Mouse (Mus musculus) myocyte (in vitro differentiated cells): Measurements from ENCODE around the gene Inhbb.

Source experiments
- MAX ChIP-seq: IDR thresholded peaks from one replicate; pipeline ENCODE4 v1.6.1; 2011; ENCODE audit warnings: low read depth, mild to moderate bottlenecking, control low read depth
- MYOG ChIP-seq, 3 experiments: IDR thresholded peaks; one replicate each; pipeline ENCODE4 v1.6.1; 2011; ENCODE audit warnings: control low read depth in 2 of 3, low read depth in 2 of 3, mild to moderate bottlenecking in 2 of 3; ENCODE audit not compliant: insufficient read length in 2 of 3, control insufficient read depth in 1 of 3, insufficient read depth in 1 of 3
- POLR2A ChIP-seq: IDR thresholded peaks from one replicate; pipeline ENCODE4 v1.6.1; 2011; ENCODE audit warnings: low read depth, mild to moderate bottlenecking, control low read depth, moderate library complexity; ENCODE audit not compliant: insufficient read length
- REST ChIP-seq: IDR thresholded peaks from one replicate; pipeline ENCODE4 v1.6.1; 2011; ENCODE audit warnings: mild to moderate bottlenecking, control low read depth, moderate library complexity; ENCODE audit not compliant: insufficient read depth, insufficient read length
- TCF12 ChIP-seq: IDR thresholded peaks from one replicate; pipeline ENCODE4 v1.6.1; 2011; ENCODE audit warnings: mild to moderate bottlenecking, control low read depth; ENCODE audit not compliant: poor library complexity, insufficient read depth, severe bottlenecking
- TCF3 ChIP-seq: IDR thresholded peaks from one replicate; pipeline ENCODE4 v1.6.1; 2011; ENCODE audit warnings: low read depth, control low read depth; ENCODE audit not compliant: insufficient read length
- USF1 ChIP-seq: IDR thresholded peaks from one replicate; pipeline ENCODE4 v1.6.1; 2011; ENCODE audit warnings: low read depth, mild to moderate bottlenecking, control low read depth, moderate library complexity

DNA sequence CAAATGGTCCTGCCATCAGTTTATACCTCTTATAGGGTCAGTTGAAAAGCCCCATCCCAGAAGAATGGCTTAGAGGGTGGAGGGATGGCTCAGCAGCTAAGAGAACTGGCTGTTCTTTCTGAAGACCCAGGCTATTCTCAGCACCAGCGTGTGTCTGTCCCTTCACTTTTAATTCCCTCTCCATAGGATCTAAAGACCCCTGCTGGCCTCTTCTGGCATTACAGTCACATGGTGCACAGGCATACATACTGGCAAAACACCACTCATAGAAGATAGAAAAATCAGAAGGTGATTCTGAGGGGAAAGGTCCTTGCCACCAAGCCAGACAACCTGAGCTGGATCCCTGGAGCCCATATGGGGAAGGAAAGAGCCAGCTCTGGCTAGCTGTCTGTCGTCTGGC, 41.3 kb upstream of the Inhbb start:
- TF ChIP-seq POLR2A (no peak), MYOG (IDR thresholded peaks at IDR 0.05; ENCODE audit: control insufficient read depth in 1 of 3, insufficient read depth in 1 of 3, insufficient read length in 2 of 3, low read depth in 2 of 3) (no peak), TCF3 (no peak), MAX (no peak), USF1 (peak; percentile 81), REST (no peak), TCF12 (no peak)
